Mouse (Mus musculus): ENCODE data around the gene Lyrm7.
A peak's percentile ranks its signal among the peaks of the same experiment; 100 is the strongest.

Lyrm7 gene

DNA sequence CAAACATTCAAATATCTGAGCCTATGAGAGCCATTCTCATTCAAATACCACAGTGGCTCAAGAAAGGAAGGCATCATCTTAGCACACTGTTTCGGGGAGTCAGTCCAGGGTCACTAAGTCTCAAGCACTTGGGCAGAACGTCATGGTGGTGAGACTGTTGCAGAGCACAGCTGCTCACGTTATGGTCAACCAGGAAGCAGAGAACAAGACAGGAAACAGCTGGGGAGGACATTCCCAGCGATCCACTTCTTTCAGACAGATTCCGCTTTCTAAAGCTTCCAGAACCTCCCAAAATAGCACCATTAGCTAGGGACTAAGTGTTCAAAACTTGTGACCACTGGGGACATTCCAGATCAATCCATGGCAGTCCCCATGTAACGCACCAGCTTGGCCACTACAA is 27.2 kb upstream of the Lyrm7 start:
- Histone ChIP-seq H3K36me3 (ENCODE audit: insufficient read depth, low read length) (no peaks in the 10 kb centered on the region), H3K9me3 (ENCODE audit: low read length) (no peaks in the 10 kb centered on the region), H3K27me3 (ENCODE audit: insufficient read depth, low read length) (no peaks in the 10 kb centered on the region), H3K4me1 (replicated peaks; ENCODE audit: low read depth, low read length) (peaks cover 15% of the 10 kb centered on the region), H3K4me3 (replicated peaks; ENCODE audit: low read length) (no peak overlapping the region)
- TF ChIP-seq NANOG (IDR thresholded peaks at IDR 0.05; ENCODE audit: borderline replicate concordance, low read length) = no peak
- no peak for TF ChIP-seq POU5F1 (IDR thresholded peaks at IDR 0.05; ENCODE audit: borderline replicate concordance, low read length)

GRCm38 (mm10) chr11:54885406-54885805 is 24.7 kb upstream of the Lyrm7 start:
- Histone ChIP-seq H3K36me3 (ENCODE audit: insufficient read depth, low read length) (no peaks in the 10 kb centered on the region), H3K4me3 (replicated peaks; ENCODE audit: low read length) (no peak overlapping the region), H3K9me3 (ENCODE audit: low read length) (no peaks in the 10 kb centered on the region), H3K4me1 (replicated peaks; ENCODE audit: low read depth, low read length) (peaks cover 33% of the 10 kb centered on the region), H3K27me3 (ENCODE audit: insufficient read depth, low read length) (no peaks in the 10 kb centered on the region)
- TF ChIP-seq CTCF (conservative IDR thresholded peaks at IDR 0.05; ENCODE audit: low read length) = no peak
- no peak for TF ChIP-seq NANOG (IDR thresholded peaks at IDR 0.05; ENCODE audit: borderline replicate concordance, low read length)
- TF ChIP-seq POU5F1 (IDR thresholded peaks at IDR 0.05; ENCODE audit: borderline replicate concordance, low read length) = no peak

- no peak for TF ChIP-seq NANOG (IDR thresholded peaks at IDR 0.05; ENCODE audit: borderline replicate concordance, low read length)
- no peak for TF ChIP-seq CTCF (conservative IDR thresholded peaks at IDR 0.05; ENCODE audit: low read length)
- no peaks in the 10 kb centered on the region for H3K27me3 ChIP-seq (ENCODE audit: insufficient read depth, low read length)
- no peaks in the 10 kb centered on the region for H3K36me3 ChIP-seq (ENCODE audit: insufficient read depth, low read length)
- no peak overlapping the region for H3K4me3 ChIP-seq (replicated peaks; ENCODE audit: low read length)
- peaks cover 33% of the 10 kb centered on the region for H3K4me1 ChIP-seq (replicated peaks; ENCODE audit: low read depth, low read length)
- H3K9me3 ChIP-seq (ENCODE audit: low read length) = no peaks in the 10 kb centered on the region
Observed at GRCm38 (mm10) chr11:54884937-54885336, 24.2 kb upstream of the Lyrm7 start.

DNA sequence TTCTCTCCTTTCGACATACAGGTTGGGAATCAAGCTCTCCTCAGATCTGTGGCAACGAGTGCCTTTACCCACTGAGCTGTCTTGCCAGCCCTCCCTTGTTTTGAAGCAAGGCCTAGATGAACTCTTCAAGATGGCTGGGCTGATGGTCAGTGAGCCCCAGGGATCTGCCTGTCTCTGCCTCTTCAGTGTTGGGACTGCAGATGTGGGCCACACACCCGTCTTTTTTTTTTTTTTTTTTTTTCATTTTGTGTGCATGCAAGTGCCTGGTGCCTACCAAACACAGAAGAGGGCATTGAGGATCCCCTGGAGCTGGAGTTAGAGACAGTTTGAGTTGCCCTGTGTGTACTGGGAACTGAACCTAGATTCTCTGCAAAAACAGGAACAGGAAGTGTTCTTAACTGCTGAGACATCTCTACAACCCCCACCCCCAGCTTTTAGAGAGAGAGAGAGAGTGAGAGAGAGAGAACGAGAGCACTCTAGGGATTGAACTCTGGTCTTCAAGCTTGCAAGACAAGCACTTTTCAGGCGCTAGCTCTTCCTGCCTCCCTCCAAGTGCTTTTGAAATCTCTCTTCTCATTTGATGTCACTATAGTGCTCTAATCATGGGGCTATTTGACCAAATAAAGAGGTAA is 23.6 kb upstream of the Lyrm7 start:
- Histone ChIP-seq H3K27me3 (ENCODE audit: insufficient read depth, low read length) (no peaks in the 10 kb centered on the region), H3K4me1 (replicated peaks; ENCODE audit: low read depth, low read length) (peaks cover 33% of the 10 kb centered on the region), H3K4me3 (replicated peaks; ENCODE audit: low read length) (no peak overlapping the region), H3K9me3 (ENCODE audit: low read length) (no peaks in the 10 kb centered on the region), H3K36me3 (ENCODE audit: insufficient read depth, low read length) (no peaks in the 10 kb centered on the region)
- TF ChIP-seq NANOG (IDR thresholded peaks at IDR 0.05; ENCODE audit: borderline replicate concordance, low read length) = no peak
- TF ChIP-seq POU5F1 (IDR thresholded peaks at IDR 0.05; ENCODE audit: borderline replicate concordance, low read length) = no peak
- no peak for TF ChIP-seq CTCF (conservative IDR thresholded peaks at IDR 0.05; ENCODE audit: low read length)

DNA sequence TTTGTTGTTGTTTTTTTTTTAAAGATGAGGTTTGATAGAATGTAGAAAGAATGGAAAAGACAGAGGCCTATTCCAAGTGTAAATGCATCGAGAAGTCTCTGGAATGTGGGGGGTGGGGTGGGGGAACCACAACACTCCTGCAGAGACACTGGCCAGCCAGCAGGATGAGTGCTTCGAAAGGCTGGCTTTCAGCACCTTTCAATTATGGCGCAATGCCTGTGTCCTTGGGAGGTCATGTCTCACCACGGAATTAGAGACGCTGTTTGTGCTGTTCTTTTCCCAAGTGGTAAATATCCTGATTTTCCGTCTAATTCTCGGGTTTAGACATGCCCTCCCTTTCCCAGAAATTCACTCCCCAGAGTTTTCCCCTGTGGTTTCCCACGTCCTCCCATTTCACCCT is 22.0 kb upstream of the Lyrm7 start:
- H3K4me3 ChIP-seq (replicated peaks; ENCODE audit: low read length) = 0 out of 2 replicates have a peak overlapping the region, but pooled peaks have one; percentile 10
- no peaks in the 10 kb centered on the region for H3K36me3 ChIP-seq (ENCODE audit: insufficient read depth, low read length)
- peaks cover 35% of the 10 kb centered on the region for H3K4me1 ChIP-seq (replicated peaks; ENCODE audit: low read depth, low read length)
- no peaks in the 10 kb centered on the region for H3K27me3 ChIP-seq (ENCODE audit: insufficient read depth, low read length)
- no peaks in the 10 kb centered on the region for H3K9me3 ChIP-seq (ENCODE audit: low read length)
- TF ChIP-seq NANOG (IDR thresholded peaks at IDR 0.05; ENCODE audit: borderline replicate concordance, low read length) (no peak; the same call in 1 of the 2 replicates), POU5F1 (IDR thresholded peaks at IDR 0.05; ENCODE audit: borderline replicate concordance, low read length) (no peak), CTCF (conservative IDR thresholded peaks at IDR 0.05; ENCODE audit: low read length) (no peak)

GRCm38 (mm10) chr11:54881051-54881474 is 20.3 kb upstream of the Lyrm7 start:
- Histone ChIP-seq H3K4me1 (replicated peaks; ENCODE audit: low read depth, low read length) (peaks cover 35% of the 10 kb centered on the region), H3K4me3 (replicated peaks; ENCODE audit: low read length) (no peak overlapping the region), H3K36me3 (ENCODE audit: insufficient read depth, low read length) (no peaks in the 10 kb centered on the region), H3K9me3 (ENCODE audit: low read length) (no peaks in the 10 kb centered on the region), H3K27me3 (ENCODE audit: insufficient read depth, low read length) (no peaks in the 10 kb centered on the region)
- TF ChIP-seq POU5F1 (IDR thresholded peaks at IDR 0.05; ENCODE audit: borderline replicate concordance, low read length) (no peak), NANOG (IDR thresholded peaks at IDR 0.05; ENCODE audit: borderline replicate concordance, low read length) (no peak), CTCF (conservative IDR thresholded peaks at IDR 0.05; ENCODE audit: low read length) (no peak)

- Histone ChIP-seq H3K4me3 (replicated peaks; ENCODE audit: low read length) (no peak overlapping the region), H3K9me3 (ENCODE audit: low read length) (no peaks in the 10 kb centered on the region), H3K27me3 (ENCODE audit: insufficient read depth, low read length) (no peaks in the 10 kb centered on the region), H3K4me1 (replicated peaks; ENCODE audit: low read depth, low read length) (peaks cover 32% of the 10 kb centered on the region), H3K36me3 (ENCODE audit: insufficient read depth, low read length) (no peaks in the 10 kb centered on the region)
- TF ChIP-seq CTCF (conservative IDR thresholded peaks at IDR 0.05; ENCODE audit: low read length) (no peak), NANOG (IDR thresholded peaks at IDR 0.05; ENCODE audit: borderline replicate concordance, low read length) (no peak), POU5F1 (IDR thresholded peaks at IDR 0.05; ENCODE audit: borderline replicate concordance, low read length) (no peak)
Observed at GRCm38 (mm10) chr11:54879922-54880321, 19.2 kb upstream of the Lyrm7 start.

DNA sequence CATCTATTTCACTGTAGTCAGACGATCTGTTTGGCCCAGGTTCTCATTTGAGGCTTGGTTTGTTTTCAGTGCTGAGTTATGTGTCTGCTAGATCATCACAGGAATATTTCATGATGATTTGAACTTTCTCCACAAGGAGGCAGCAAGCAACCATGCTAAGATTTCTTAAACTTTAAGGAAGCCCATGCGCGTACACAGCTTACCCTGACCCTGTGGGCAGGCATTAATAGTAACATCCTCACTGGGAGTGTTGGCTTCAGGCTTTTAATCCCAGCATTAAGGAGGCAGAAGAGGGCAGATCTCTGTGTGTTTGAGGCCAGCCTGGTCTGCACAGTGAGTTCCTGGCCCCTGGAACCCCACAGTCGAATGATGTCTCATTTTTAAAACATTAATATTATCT is 18.7 kb upstream of the Lyrm7 start:
- no peak overlapping the region for H3K4me3 ChIP-seq (replicated peaks; ENCODE audit: low read length)
- peaks cover 28% of the 10 kb centered on the region for H3K4me1 ChIP-seq (replicated peaks; ENCODE audit: low read depth, low read length)
- TF ChIP-seq CTCF (conservative IDR thresholded peaks at IDR 0.05; ENCODE audit: low read length) (peak; percentile 39), POU5F1 (IDR thresholded peaks at IDR 0.05; ENCODE audit: borderline replicate concordance, low read length) (no peak)
- no peaks in the 10 kb centered on the region for H3K27me3 ChIP-seq (ENCODE audit: insufficient read depth, low read length)
- H3K9me3 ChIP-seq (ENCODE audit: low read length) = no peaks in the 10 kb centered on the region
- H3K36me3 ChIP-seq (ENCODE audit: insufficient read depth, low read length) = no peaks in the 10 kb centered on the region

DNA sequence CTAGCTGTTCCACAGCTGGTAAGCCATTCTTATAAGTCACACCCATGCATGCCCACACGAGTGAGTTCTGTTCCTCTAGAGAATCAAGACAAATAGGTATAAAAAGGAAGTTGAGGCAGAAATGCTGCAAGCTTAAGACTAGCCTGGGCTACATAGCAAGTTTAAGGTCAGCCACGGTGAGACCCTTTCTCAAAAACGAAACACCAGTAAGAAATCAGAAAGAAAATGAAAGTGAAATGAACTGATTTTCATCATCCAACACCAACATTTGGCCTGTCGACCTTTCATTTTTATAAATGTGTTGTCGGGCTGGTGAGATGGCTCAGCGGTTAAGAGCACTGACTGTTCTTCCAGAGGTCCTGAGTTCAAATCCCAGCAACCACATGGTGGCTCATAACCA is 18.2 kb upstream of the Lyrm7 start:
- no peak for TF ChIP-seq NANOG (IDR thresholded peaks at IDR 0.05; ENCODE audit: borderline replicate concordance, low read length)
- TF ChIP-seq POU5F1 (IDR thresholded peaks at IDR 0.05; ENCODE audit: borderline replicate concordance, low read length) = no peak
- TF ChIP-seq CTCF (conservative IDR thresholded peaks at IDR 0.05; ENCODE audit: low read length) = no peak
- no peak overlapping the region for H3K4me3 ChIP-seq (replicated peaks; ENCODE audit: low read length)
- H3K36me3 ChIP-seq (ENCODE audit: insufficient read depth, low read length) = peaks cover 5% of the 10 kb centered on the region
- H3K4me1 ChIP-seq (replicated peaks; ENCODE audit: low read depth, low read length) = peaks cover 28% of the 10 kb centered on the region
- no peaks in the 10 kb centered on the region for H3K27me3 ChIP-seq (ENCODE audit: insufficient read depth, low read length)
- H3K9me3 ChIP-seq (ENCODE audit: low read length) = no peaks in the 10 kb centered on the region

All from E14TG2a.4 (cell line).